Mouse (Mus musculus) hindbrain, embryonic 12.5 days (tissue): ENCODE measurements at regions not wholly inside any gene's neighbourhood (a gene's known extent, or its start where the extent isn't known, plus 50 kb on each side); places are given as distances from the start of the nearest gene placed in this dataset.

Experiments used
- ATAC-seq: fragments of 200-750 bp; cut with Nextera tagmentation; 2 replicates; pipeline ENCODE4 v1.8.0; 2017; ENCODE audit warnings: moderate TSS enrichment; ENCODE audit not compliant: low FRiP score
- H3K27ac ChIP-seq: fragments of 300-500 bp; sonication (generic); 2 replicates; pipeline ENCODE4 v1.5.1; 2016; ENCODE audit warnings: mild to moderate bottlenecking
- H3K27me3 ChIP-seq: fragments of 300-500 bp; sonication (generic); 2 replicates; pipeline ENCODE4 v1.6.1; 2016; ENCODE audit warnings: mild to moderate bottlenecking
- H3K36me3 ChIP-seq: fragments of 300-500 bp; sonication (generic); 2 replicates; pipeline ENCODE4 v1.6.1; 2016; ENCODE audit warnings: mild to moderate bottlenecking
- H3K4me1 ChIP-seq: fragments of 300-500 bp; sonication (generic); 2 replicates; pipeline ENCODE4 v1.6.1; 2016
- H3K4me2 ChIP-seq: fragments of 300-500 bp; sonication (generic); replicated peaks from 2 replicates; pipeline ENCODE4 v1.6.1; 2016; ENCODE audit warnings: mild to moderate bottlenecking
- H3K4me3 ChIP-seq: fragments of 300-500 bp; sonication (generic); 2 replicates; pipeline ENCODE4 v1.5.1; 2016; ENCODE audit warnings: mild to moderate bottlenecking
- H3K9ac ChIP-seq: fragments of 300-500 bp; sonication (generic); 2 replicates; pipeline ENCODE4 v1.6.1; 2016; ENCODE audit warnings: mild to moderate bottlenecking, moderate library complexity
- H3K9me3 ChIP-seq: fragments of 300-500 bp; sonication (generic); replicated peaks from 2 replicates; pipeline ENCODE4 v1.6.1; 2016; ENCODE audit warnings: mild to moderate bottlenecking
- WGBS: fragments of 180-500 bp; shearing (Covaris S2); methylation state at CpG from one replicate; pipeline ENCODE4 v1.1.7; 2016; 5-methylcytosine and 5-hydroxymethylcytosine counted together

DNA sequence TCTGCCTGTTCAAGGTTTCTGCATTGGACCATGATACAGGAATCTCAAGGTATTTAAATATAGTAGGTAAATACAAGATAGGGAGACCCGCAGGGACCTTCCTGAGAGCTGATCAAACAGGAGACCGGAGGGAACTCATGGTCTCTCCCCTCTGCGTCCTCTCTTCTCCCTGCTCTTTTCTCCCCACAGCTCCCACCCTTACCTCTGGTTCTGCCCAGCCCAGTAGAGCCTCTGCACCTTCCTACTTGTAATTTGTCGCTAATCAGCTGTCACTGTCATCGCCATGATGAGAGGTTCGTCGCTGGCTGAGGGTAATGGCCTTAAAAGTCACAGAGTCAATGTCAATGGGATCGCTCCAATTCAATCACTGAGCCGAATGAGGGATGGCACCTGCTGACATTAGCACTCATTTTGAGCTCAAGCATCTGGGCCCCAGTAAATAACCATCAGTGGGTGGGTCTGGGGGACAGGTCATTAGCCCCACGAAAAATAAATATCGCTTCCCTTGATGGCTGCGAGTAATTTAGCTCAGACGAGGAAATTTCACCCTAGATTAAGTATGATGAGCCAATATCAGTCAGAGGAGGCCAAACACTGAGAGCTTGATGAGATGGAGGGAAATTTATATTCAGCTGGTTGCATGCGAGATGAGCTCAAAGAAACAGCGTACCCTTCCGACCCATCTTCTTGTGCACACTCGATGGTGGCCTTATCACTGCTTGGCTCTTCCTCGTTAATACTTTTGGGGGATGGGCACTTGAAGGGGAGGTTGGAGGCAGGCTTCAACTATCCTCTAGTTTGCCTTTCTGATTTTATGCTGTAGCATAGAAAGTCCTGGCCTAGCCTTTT lies 56.2 kb upstream of the Paqr3 start:
- ATAC-seq = peak; percentile 79
- H3K9ac ChIP-seq = no peak overlapping the region
- H3K4me3 ChIP-seq = no peak overlapping the region
- 69% methylated on average over 18 of the region's 18 CpGs for WGBS
- no peaks in the 10 kb centered on the region for H3K4me1 ChIP-seq
- H3K27me3 ChIP-seq = no peaks in the 10 kb centered on the region
- 0 out of 2 replicates have a peak overlapping the region, but pooled peaks have one; percentile 7 for H3K27ac ChIP-seq
- no peaks in the 10 kb centered on the region for H3K36me3 ChIP-seq
- no peak overlapping the region for H3K4me2 ChIP-seq
- no peaks in the 10 kb centered on the region for H3K9me3 ChIP-seq

DNA sequence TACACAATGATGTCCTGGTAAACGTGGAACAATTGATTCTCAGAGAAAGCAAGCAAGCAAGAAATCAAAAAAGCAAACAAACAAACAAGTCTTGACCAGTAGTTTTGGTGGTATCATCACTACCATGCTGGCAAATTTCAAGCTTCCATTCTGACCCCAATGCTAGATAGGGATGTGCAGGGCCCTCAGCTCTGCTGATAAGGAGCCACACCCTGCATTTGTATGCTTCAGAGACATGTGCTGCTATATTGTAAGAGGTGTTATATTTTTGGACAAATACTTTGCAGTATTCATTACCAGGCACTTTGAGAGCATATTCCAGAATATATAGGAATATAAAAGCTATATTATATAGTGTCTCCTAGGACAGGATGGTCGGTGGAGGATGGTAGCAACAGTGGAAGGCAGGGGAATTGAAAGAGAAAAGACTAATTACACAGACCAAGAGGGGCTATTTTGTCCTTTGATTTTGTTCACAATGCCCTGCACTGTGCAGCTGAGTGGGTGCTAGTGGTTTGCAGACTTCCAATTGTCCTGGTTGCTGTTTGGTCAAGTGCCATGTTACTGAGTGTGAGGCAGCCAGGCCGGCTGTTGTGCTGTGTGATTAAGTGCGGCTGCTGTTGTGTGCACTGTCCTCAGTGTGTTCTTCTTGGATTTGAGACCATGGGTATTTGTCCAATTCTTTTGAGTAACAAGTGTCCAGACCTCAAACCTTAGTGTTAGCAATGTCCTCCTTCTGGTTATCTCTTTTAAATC lies 54.9 kb upstream of the Paqr3 start:
- no peak overlapping the region for H3K9ac ChIP-seq
- H3K27ac ChIP-seq = no peak overlapping the region
- no peak overlapping the region for H3K4me2 ChIP-seq
- WGBS = 52% methylated on average over 4 of the region's 4 CpGs
- no peaks in the 10 kb centered on the region for H3K9me3 ChIP-seq
- no peaks in the 10 kb centered on the region for H3K27me3 ChIP-seq
- H3K4me3 ChIP-seq = no peak overlapping the region
- no peak for ATAC-seq
- H3K4me1 ChIP-seq = no peaks in the 10 kb centered on the region
- no peaks in the 10 kb centered on the region for H3K36me3 ChIP-seq
